Mouse (Mus musculus): ENCODE measurements around the gene Tcaim.

DNA sequence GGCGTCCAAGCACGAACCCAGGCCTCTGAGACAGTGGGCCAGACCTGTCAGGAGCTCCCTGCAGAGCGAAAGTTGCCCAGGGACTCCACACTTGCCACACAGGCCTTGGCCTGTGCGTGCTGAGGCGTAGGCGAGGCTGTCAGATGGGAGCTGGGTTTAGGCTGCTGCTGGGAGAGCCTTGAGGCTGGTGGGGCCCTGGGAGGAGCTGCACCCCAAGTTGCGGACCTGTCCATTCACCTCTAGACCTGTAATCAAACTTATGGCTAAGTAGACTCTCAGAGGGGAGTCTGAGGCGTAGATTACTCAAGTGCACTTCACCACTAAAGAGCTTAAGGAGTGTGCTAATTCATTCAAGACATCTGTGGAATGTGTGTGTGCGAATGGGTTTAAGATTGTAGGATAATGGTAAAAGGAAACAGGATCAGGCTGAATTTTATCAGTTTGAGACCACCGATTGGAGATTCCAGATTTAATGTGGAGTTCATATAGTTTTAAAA lies 554 bp downstream of the Tcaim start:
- TF ChIP-seq CTCF (IDR thresholded peaks at IDR 0.05; ENCODE audit: low read depth, low read length) (no peak), GATA2 (IDR thresholded peaks at IDR 0.05; ENCODE audit: borderline replicate concordance, low read depth, low read length) (no peak), TAL1 (conservative IDR thresholded peaks at IDR 0.05; ENCODE audit: low read depth, low read length) (no peak), GATA1 (IDR thresholded peaks at IDR 0.05; ENCODE audit: borderline replicate concordance, low read length) (no peak)

Data from G1E (cell line).